Mouse (Mus musculus) right cerebral cortex, adult 18-20 months (tissue): ENCODE measurements around the gene Hibch.
"Not testable (repeated sequence)": the region's sequence is repeated elsewhere in the genome, so short reads cannot be mapped to it uniquely, and the experiment has no call there.

Experiments used
- DNase-seq: peaks from one replicate; pipeline ENCODE4 v3.0.0; 2022; ENCODE audit warnings: mixed read lengths

Gene Hibch

GRCm38 (mm10) chr1:52909783-52910182 is 65.1 kb downstream of the Hibch start:
- DNase-seq, result no peak

DNA sequence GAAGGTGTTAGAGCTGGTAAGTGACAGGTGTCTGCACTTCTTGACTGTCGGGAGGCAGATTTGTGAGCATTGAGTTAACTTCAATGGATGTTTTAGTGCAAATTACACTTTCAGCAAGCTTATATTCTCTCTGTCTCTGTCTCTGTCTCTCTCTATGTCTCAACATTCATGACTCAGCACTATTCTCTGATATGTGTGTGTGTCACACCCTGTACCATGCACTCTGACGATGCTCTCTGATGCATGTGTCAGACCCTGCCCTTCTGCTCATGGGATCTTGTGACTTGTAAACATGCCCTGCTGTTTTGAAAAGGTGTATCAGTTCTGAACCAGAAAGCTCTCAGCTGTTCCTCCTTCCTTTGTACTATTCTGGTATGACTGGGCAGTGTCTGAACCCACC is 71.9 kb downstream of the Hibch start:
- DNase-seq, result no peak

DNA sequence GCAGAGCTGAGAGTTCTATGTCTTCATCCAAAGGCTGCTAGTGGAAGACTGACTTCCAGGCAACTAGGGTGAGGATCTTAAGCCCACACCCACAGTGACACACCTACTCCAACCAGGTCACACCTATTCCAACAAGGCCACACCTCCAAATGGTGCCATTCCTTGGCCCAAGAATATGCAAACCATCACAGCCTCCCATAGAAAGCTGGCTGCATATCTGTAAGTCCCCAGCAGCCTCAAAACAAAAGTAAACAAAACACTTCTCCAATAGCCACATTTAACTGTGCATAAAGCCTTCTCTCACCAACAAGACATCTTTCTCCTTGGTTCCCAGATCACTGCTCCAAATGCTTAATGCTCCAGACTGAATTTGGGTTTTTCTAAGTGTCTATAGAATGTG is 74.2 kb downstream of the Hibch start:
- not testable (repeated sequence) for DNase-seq

DNA sequence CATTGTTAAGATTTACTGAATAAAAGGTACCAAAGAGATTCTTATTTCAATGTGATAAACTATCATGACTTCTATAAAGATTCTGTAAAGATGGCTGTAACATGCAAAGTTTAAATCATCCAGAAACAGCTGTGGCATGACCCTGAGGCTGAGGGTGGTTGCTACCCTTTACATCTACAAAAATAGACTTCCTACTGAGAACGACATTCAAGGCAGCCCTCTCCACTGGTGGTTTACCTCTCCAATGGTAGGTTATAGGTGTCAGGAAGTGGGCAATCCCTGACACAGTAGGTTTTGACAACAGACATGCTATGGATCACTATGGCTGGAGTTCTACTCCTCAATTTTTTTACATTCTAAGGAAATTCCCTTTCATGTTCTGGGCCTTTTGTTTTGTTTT is 79.8 kb downstream of the Hibch start:
- not testable (repeated sequence) for DNase-seq

DNA sequence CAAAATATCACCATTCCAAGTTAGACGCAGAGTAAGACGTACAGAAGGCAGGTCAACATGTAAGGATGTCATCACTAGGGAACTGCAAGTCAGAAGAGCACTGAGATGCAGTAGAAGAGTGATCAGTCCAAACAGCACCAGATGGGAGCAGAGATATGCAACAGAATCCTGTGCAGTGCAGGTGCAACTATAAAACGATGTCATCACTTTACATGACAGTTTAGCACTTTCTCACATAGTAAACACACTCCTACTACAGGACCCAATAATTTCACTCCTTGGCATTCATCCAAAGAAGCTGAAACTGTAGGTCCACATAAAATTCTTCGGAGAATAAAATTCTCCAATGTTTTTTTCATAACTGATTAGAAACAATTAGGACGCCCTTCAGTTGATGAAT is 89.8 kb downstream of the Hibch start:
- no peak for DNase-seq

DNA sequence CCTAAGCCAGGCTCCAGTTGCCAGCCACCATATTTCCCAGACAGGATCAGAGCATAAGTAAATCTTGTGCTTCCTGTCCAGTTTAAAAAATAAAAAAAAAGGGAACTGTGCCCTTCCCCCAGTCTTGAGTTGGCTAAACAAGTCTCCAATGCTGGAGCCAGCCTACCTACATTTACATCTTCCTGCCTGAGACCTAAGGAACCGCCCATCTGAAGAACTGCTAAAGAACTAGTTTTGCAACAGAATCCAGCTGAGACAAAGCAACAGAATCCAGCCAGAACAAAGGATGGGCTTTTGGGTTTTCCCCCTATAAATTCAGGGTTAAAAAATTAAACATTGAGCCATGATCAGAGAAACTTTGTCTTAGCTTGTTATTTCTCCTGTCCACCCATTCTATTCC is 94.3 kb downstream of the Hibch start:
- no peak for DNase-seq

DNA sequence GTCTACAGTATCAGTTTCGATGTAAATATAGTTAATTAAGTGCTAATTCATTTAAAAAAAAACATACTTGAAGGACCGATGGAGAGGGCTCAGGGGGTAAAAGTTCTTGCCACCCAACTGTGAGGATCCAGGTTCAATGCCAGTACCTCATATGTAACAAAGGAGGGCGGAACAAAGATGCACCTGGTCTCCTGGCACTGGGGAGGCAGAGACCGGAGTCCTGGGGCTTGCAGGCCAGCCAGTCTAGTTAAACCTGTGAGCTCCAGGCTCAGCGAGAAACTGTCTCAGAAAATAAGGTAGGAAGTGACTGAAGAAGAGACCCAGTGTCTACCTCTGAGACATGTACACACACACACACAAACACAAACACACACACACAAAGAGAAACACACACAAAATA is 103.2 kb downstream of the Hibch start:
- no peak for DNase-seq

DNA sequence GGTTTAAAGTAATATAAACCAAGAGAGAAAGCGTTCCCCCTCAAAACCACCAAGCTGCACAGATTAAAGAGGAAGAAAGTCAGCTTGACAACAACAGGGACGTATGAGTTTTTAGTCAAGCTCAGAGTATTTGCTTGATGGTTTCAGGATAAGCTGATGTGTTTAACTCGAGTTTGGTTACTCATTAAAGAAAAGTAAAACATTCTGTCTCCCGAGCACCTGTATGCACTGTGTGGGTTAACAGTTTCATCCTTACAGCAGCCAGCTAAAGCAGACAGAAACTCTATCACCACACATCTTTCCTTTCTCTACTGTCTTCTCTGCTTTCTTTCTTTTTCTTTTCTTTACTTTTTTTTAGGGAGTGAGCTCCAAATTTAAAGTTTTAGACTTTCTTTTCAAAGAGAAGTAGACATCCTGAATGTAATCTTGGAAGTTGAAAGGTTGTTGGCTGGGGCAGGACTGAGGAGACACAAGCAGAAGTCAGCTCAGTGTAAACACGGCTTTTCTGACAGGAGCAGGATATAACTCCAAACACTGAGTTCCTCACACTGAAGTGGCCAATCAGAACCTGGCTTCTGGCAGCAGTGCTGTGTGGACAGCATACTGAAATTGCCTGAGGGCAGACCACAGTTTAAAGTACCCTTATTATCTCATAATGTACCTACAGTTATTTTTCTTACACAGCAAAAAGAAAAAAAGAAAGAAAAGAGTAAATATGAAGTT is 106.6 kb downstream of the Hibch start:
- no peak for DNase-seq

- peak; percentile 26 for DNase-seq
Measured at GRCm38 (mm10) chr1:52952143-52952542, 107.4 kb downstream of the Hibch start.

DNA sequence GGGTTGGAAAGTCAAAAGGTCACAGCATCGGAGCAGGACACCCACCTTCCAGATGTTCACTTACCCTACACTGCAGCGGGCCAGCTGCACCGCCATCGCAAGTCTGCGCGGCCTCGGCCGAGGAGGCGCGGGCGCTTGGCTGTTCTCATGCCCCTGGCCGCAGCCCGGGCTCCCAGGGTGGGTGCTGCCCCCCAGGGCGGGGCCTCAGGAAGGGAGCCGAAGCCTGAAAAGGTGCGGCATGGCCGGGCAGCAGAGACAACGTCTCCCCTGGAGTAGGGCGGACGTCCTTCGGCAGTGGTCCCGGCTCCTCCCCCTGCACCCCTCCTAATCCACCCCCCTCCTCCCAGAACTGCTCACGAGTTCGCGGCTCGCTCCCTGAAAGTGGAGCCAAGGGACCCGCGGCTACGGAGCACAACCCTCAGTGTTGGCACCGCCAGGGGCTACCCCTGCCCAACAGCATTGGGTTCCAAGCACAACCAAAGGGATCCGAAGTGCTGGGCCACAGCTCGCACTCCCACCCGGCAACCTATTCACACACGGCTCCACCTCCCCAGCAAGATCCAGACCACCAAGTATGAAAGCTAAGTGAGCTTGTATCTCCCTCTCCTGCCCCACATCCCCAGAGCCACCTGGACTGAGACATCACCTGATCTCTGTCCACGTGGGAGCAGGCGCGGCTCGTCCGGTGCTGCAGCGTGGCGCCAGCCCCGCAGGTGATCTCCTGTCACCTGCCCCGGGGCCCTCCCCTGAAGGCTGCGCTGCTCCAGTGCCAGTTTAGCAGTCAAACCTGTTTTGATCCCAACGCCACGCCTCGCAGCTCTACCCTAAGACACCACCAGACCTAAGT is 108.0 kb downstream of the Hibch start:
- DNase-seq, result peak; percentile 14

DNA sequence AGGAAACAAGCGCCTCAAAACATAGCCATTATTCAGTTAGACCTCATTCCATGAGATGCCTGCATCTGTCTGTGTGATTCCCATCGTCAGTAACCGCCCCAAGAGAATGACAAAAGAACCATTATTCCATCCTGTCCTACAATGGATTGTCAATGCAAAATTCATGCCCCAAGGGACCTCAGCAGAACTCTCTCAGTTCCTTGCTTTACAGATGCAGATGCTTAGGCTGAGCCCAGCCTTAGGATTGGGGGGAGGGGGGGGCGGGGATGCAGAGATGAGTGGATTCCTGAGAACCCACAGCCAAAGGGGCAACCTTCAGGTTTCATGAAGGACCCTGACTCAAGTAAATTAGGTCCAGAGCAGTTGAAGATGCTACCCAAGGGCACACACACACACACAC is 108.8 kb downstream of the Hibch start:
- no peak for DNase-seq

GRCm38 (mm10) chr1:52954456-52954855 is 109.7 kb downstream of the Hibch start:
- DNase-seq, result no peak

DNA sequence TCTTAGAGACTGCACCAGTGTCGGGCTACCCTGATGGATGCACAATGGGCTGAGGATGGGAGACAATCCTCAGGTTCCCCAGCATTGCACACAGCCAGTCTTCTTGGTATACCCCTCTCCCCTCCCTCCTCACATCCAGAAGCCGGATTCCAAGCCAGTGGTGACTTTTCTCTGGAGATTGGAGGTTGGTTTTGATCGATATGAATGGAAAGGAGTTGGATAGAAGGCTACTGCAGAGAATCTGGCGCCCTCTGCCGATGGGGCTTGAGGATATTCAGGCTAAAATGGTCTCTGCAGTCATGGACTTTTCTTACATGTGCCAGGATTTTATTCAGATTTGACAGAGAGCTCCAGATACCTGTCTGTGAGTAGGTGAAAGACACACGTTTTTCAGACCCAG is 110.4 kb downstream of the Hibch start:
- DNase-seq, result peak; percentile 56

GRCm38 (mm10) chr1:52956746-52957145 is 112.0 kb downstream of the Hibch start:
- no peak for DNase-seq

DNA sequence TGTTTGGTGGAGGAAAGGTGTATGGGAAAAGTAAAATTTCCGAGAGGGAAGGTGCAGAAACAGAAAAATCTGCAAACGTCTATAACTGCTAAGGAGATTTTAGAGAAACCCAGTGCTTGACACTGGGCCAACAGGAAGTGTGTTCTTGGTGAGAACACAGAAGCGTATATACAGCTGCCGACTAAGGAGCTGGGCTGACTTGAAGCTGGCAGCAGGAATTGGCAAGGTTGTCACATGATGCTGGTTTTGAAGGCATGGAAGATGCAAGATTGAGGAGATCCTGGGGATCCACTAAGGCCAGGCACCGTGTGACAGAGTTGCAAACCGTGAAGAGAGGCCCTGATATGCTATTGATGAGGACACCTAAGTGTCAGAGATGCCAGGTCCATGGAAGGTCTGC is 115.5 kb downstream of the Hibch start:
- DNase-seq, result no peak

DNA sequence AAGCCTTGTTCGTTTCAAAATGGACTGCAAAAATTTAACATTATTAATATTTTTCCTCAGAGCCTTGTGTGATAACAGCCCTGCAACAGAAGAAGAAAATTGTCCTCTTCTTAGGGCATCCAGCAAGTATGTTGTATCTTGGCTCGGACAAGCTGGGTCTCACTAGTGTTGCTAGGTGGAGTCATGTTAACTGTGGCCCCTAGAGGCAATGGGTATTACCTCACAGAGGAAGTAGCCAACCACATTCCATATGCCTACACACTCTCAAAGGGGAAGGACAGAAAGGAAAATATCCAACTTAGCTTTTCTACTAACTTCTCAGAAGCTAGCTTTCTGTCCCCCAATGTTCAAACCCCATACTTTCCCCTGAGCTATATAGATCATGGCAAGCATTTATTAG is 118.4 kb downstream of the Hibch start:
- no peak for DNase-seq

DNA sequence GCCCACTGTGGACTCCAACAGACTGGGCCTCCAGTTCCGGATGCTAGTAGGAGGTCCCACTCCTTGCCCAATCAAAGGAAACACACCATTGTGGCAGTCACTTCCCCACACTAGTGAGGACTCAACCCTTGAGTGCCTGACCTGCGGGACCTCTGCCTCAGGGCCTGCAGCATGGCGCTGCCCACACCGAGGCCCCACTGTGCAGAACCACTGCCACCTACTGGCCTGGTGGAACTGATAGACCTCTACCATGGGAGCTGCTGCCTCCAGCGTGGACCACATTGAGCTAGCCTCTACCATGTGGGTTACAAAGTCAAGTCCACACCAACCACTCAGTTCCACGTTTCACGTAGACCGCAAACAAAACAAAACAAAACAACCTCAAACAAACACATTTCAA is 119.9 kb downstream of the Hibch start:
- DNase-seq, result no peak
